Comparison of ENCODE assay signal across 25 mouse cellular contexts in genomic region chr4:130023511-130024231, GRCm38 (mm10). TPM values are rescaled to one million over a fixed set of nuclear protein-coding genes. Genes with fewer than 3 reads are reported as not detected.
DNase-seq lines count a peak whose midpoint lies in the region; TF ChIP-seq lines count a peak whose summit lies in the region.
"Had no signal": no experiment of that assay in that cellular context is flagged by ENCODE, and none has a peak within 500 bp of the region (broad histone marks: within the 10 kb centered on the region; RNA-seq: fewer than 3 reads in every experiment).

No protein-coding gene starts in this region.

- TF ChIP-seq POLR2A in cortical plate, adult 2 months (IDR thresholded peaks at IDR 0.05; ENCODE audit: extremely low read depth, insufficient read depth, low read length): peak; percentile 36; the same call in 1 of the 2 replicates
- TF ChIP-seq POLR2A in myocyte (IDR thresholded peaks at IDR 0.05; ENCODE audit: insufficient read length, low read depth): no peak

- no peaks in the 10 kb centered on the region for H3K79me2 ChIP-seq in myocyte (ENCODE audit: control insufficient read depth, insufficient read depth)

- no peaks in the 10 kb centered on the region for H3K36me3 ChIP-seq in myocyte (ENCODE audit: control insufficient read depth, insufficient read depth)
- H3K36me3 ChIP-seq: embryonic facial prominence, embryonic 15.5 days; heart, embryonic 10.5 days; limb, embryonic 13.5 days; liver, embryonic 12.5 days had no signal

- peak overlapping the region; percentile 18 for H3K4me2 ChIP-seq in myocyte (ENCODE audit: low read depth)
- H3K4me2 ChIP-seq: embryonic facial prominence, embryonic 15.5 days; hindbrain, embryonic 15.5 days; limb, embryonic 13.5 days; liver, embryonic 12.5 days; midbrain, embryonic 11.5 days had no signal

- H3K4me1 ChIP-seq in cortical plate, adult 2 months (ENCODE audit: control insufficient read depth, insufficient read depth, low read length): peaks cover 3% of the 10 kb centered on the region; the same call in 1 of the 2 replicates
- H3K4me1 ChIP-seq: embryonic facial prominence, embryonic 15.5 days; limb, embryonic 13.5 days; liver, embryonic 12.5 days had no signal

- no peak overlapping the region for H3K27ac ChIP-seq in cortical plate, adult 2 months (ENCODE audit: insufficient read depth, low read length)
- H3K27ac ChIP-seq: embryonic facial prominence, embryonic 15.5 days; gastrocnemius, adult 2 months; heart, embryonic 10.5 days; hindbrain, embryonic 15.5 days; limb, embryonic 13.5 days; liver, embryonic 12.5 days had no signal

- TF ChIP-seq CTCF in cortical plate, adult 2 months (IDR thresholded peaks at IDR 0.05; ENCODE audit: extremely low read depth, insufficient read depth, low read length): no peak

- H3K27me3 ChIP-seq in myocyte (ENCODE audit: control insufficient read depth, insufficient read depth, insufficient read length): no peaks in the 10 kb centered on the region
- H3K27me3 ChIP-seq: embryonic facial prominence, embryonic 15.5 days; hindbrain, embryonic 15.5 days had no signal

- H3K4me3 ChIP-seq in cortical plate, adult 2 months (ENCODE audit: insufficient read depth, low read length): no peak overlapping the region
- H3K4me3 ChIP-seq in myocyte: no peak overlapping the region
- H3K4me3 ChIP-seq: embryonic facial prominence, embryonic 15.5 days; gastrocnemius, adult 2 months; heart, embryonic 10.5 days; hindbrain, embryonic 15.5 days; limb, embryonic 13.5 days; liver, embryonic 12.5 days had no signal

- H3ac ChIP-seq in myocyte (ENCODE audit: control insufficient read depth, insufficient read length): no peak overlapping the region

- DNase-seq in layer of hippocampus, adult 18-20 months (ENCODE audit: low spot score in 2 of 2): peak; percentile 60 to 72
- no peak for DNase-seq in layer of hippocampus, adult 9-10 months (ENCODE audit: low spot score)
- DNase-seq in right cerebral cortex, adult 18-20 months: peak; percentile 85
- DNase-seq in right cerebral cortex, postnatal 14 days: no peak
- DNase-seq in lung, postnatal 10 days: no peak
- no peak for DNase-seq in thymus, postnatal 4 days
- DNase-seq: adrenal gland, postnatal 25 days; cerebellum, adult 9-10 months; gastrocnemius, adult 2 months; heart, postnatal 4 days; kidney, adult 8-10 months; kidney, postnatal 10 days; lung, postnatal 14 days; retina, postnatal 1 day; spleen, adult 18-20 months had no signal

TF ChIP-seq in myocyte, 11 proteins besides CTCF, POLR2A, EP300 and RAD21:
- no peak for TF ChIP-seq USF1 (IDR thresholded peaks at IDR 0.05; ENCODE audit: low read depth)
- TF ChIP-seq CEBPB (IDR thresholded peaks at IDR 0.05; ENCODE audit: insufficient read depth, poor library complexity, severe bottlenecking): no peak
- no peak for TF ChIP-seq E2F4 (IDR thresholded peaks at IDR 0.05; ENCODE audit: insufficient read depth)
- TF ChIP-seq REST (IDR thresholded peaks at IDR 0.05; ENCODE audit: insufficient read depth, insufficient read length): no peak
- no peak for TF ChIP-seq MYOD1 (IDR thresholded peaks at IDR 0.05; ENCODE audit: control insufficient read depth in 1 of 3, insufficient read length in 2 of 3, low read depth in 2 of 3)
- TF ChIP-seq MAX (IDR thresholded peaks at IDR 0.05; ENCODE audit: low read depth): no peak
- no peak for TF ChIP-seq SRF (IDR thresholded peaks at IDR 0.05; ENCODE audit: control insufficient read depth, insufficient read length, low read depth)
- no peak for TF ChIP-seq POLR2AphosphoS2 (IDR thresholded peaks at IDR 0.05; ENCODE audit: insufficient read length, low read depth)
- no peak for TF ChIP-seq TCF3 (IDR thresholded peaks at IDR 0.05; ENCODE audit: insufficient read length, low read depth)
- TF ChIP-seq TCF12 (IDR thresholded peaks at IDR 0.05; ENCODE audit: insufficient read depth, poor library complexity, severe bottlenecking): no peak
- no peak for TF ChIP-seq MYOG (IDR thresholded peaks at IDR 0.05; ENCODE audit: control insufficient read depth in 1 of 3, insufficient read depth in 1 of 3, insufficient read length in 2 of 3, low read depth in 2 of 3)

RNA-seq across cellular contexts. Expression of gene Col16a1, which starts 24.0 kb away (rescaled TPM):
- total RNA-seq in layer of hippocampus, adult 18-20 months (2021): 10 to 100 TPM; 11.3 to 12.2 TPM
- 35.6 and 41.0 TPM in 2 replicates for polyA plus RNA-seq in cortical plate, adult 2 months (2012; rRNA removed)
- 13.9 TPM for polyA plus RNA-seq in myocyte (2012; fragmentation: generic; extraction: Trizol)

RNA-seq across cellular contexts. Expression of gene Adgrb2, which starts 39.0 kb away (rescaled TPM):
- 100 to 1,000 TPM; 515 to 540 TPM for total RNA-seq in layer of hippocampus, adult 18-20 months (2021)
- 306 and 345 TPM in 2 replicates for polyA plus RNA-seq in cortical plate, adult 2 months (2012; rRNA removed)
- 0.08 TPM for polyA plus RNA-seq in myocyte (2012; fragmentation: generic; extraction: Trizol)
- total RNA-seq: granulocyte monocyte progenitor cell, adult 5-6 weeks; megakaryocyte progenitor cell, adult 5-6 weeks had no signal

Comparison
In these comparisons a context has a peak if more than half of its experiments do, and no peak if none do; other contexts are left out.
1. DNase-seq: peak in layer of hippocampus, adult 18-20 months (2 of 2) and right cerebral cortex, adult 18-20 months (single experiment); none in layer of hippocampus, adult 9-10 months (single experiment), right cerebral cortex, postnatal 14 days (single experiment), lung, postnatal 10 days (single experiment) and thymus, postnatal 4 days (single experiment).
2. RNA of gene Adgrb2, which starts 39.0 kb away (polyA plus RNA-seq): 306 to 345 TPM in cortical plate, adult 2 months; 0.08 TPM in myocyte (single experiment); every median in the first group is over 100 times any median in the second.